Mouse (Mus musculus) embryo, embryonic 10 days (tissue): ENCODE data around the gene Pltp.
"Not testable (repeated sequence)": the region's sequence is repeated elsewhere in the genome, so short reads cannot be mapped to it uniquely, and the experiment has no call there.

Experiments
- DNase-seq: peaks from one replicate; pipeline ENCODE4 v3.0.0-alpha.2; 2015; ENCODE audit warnings: low spot score

The Pltp gene

GRCm38 (mm10) chr2:164878509-164879227 is 21.2 kb upstream of the Pltp start:
- peak; percentile 76 for DNase-seq

- not testable (repeated sequence) for DNase-seq
Measured at GRCm38 (mm10) chr2:164877376-164878215, 20.1 kb upstream of the Pltp start.

GRCm38 (mm10) chr2:164875648-164876047 is 18.1 kb upstream of the Pltp start:
- DNase-seq: not testable (repeated sequence)

GRCm38 (mm10) chr2:164874239-164874769 is 16.8 kb upstream of the Pltp start:
- peak; percentile 35 for DNase-seq

GRCm38 (mm10) chr2:164873621-164874020 is 16.1 kb upstream of the Pltp start:
- no peak for DNase-seq

- DNase-seq: no peak
Measured at GRCm38 (mm10) chr2:164871602-164872303, 14.2 kb upstream of the Pltp start.

GRCm38 (mm10) chr2:164868491-164868890 is 11.0 kb upstream of the Pltp start:
- no peak for DNase-seq

- no peak for DNase-seq
Measured at GRCm38 (mm10) chr2:164867566-164867965, 10.1 kb upstream of the Pltp start.

- no peak for DNase-seq
Measured at GRCm38 (mm10) chr2:164866741-164867551, 9.4 kb upstream of the Pltp start.

- DNase-seq: no peak
Measured at GRCm38 (mm10) chr2:164864593-164864992, 7.1 kb upstream of the Pltp start.

- not testable (repeated sequence) for DNase-seq
Measured at GRCm38 (mm10) chr2:164863411-164863810, 5.9 kb upstream of the Pltp start.

GRCm38 (mm10) chr2:164862179-164862861 is 4.8 kb upstream of the Pltp start:
- peak; percentile 70 for DNase-seq

GRCm38 (mm10) chr2:164861094-164861493 is 3.6 kb upstream of the Pltp start:
- no peak for DNase-seq

GRCm38 (mm10) chr2:164859640-164860432 is 2.3 kb upstream of the Pltp start:
- no peak for DNase-seq

- peak; percentile 40 for DNase-seq
Measured at GRCm38 (mm10) chr2:164859155-164859554, 1.6 kb upstream of the Pltp start.

- peak; percentile 52 for DNase-seq
Measured at GRCm38 (mm10) chr2:164857842-164858553, 487 bp upstream of the Pltp start.

GRCm38 (mm10) chr2:164856309-164857100 is 1.0 kb downstream of the Pltp start:
- peak; percentile 35 for DNase-seq

- DNase-seq: not testable (repeated sequence)
Measured at GRCm38 (mm10) chr2:164855572-164855971, 1.9 kb downstream of the Pltp start.
